Mouse (Mus musculus) bone marrow macrophage, adult 2 months (primary cell): ENCODE measurements around the gene Atoh8.

ENCODE experiments used
- CTCF ChIP-seq: IDR thresholded peaks from 2 replicates; pipeline ENCODE4 v1.5.1; 2012; ENCODE audit warnings: low read depth, mild to moderate bottlenecking, low read length, moderate library complexity
- POLR2A ChIP-seq: IDR thresholded peaks from 2 replicates; pipeline ENCODE4 v1.6.1; 2012; ENCODE audit warnings: mild to moderate bottlenecking, low read depth, low read length, borderline replicate concordance

DNA sequence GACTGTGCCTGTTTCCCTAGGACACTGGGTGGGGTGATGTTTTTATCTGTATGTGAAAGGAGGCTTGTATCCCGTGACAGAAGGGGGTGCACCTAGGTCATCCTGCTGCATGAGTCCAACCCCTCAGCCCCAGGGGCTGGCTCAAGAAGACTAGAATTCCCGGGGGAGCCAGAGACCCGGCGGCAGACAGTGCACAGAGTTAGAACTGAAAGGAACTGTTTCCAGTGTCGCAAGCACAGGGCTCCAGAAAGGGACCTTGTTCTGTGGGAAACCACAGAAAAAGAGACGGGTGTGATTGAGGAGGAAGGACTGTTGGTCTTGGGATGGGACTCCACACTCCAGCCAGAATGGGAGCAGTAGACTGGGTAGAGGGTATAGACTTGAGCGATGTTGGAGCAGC lies 30.5 kb downstream of the Atoh8 start:
- TF ChIP-seq CTCF: no peak
- TF ChIP-seq POLR2A: no peak
